Mouse (Mus musculus): Measurements from ENCODE around the gene Dgkh. TPM values are rescaled to one million over a fixed set of nuclear protein-coding genes. Genes with fewer than 3 reads are reported as not detected.

Dgkh gene
- 10 to 100 TPM in 1 of 2 experiments, 1 to 10 TPM in 1; 8.0 to 16.3 TPM for polyA plus RNA-seq (2017; shearing (Covaris generic))

GRCm38 (mm10) chr14:78732617-78733312, at the start of gene Dgkh:
Gene Dgkh, minus strand, starts transcription at chr14:78732776.

GRCm38 (mm10) chr14:78536281-78537165, 196.1 kb downstream of the Dgkh start, which contains the start of gene Akap11:
Gene Akap11, minus strand, starts transcription at chr14:78536808.

Other genes with a start within 250 kb of the Dgkh start
- 10 to 100 TPM; 11.6 to 13.2 TPM for gene Akap11, start 196.0 kb downstream of the Dgkh start, polyA plus RNA-seq (2017; shearing (Covaris generic))
- 10 to 100 TPM; 11.9 to 15.5 TPM for gene Vwa8, start 116.3 kb upstream of the Dgkh start, polyA plus RNA-seq (2017; shearing (Covaris generic))